Mouse (Mus musculus) naive thymus-derived CD4-positive, alpha-beta T cell, adult 2 months (primary cell): ENCODE measurements at regions not wholly inside any gene's neighbourhood (a gene's known extent, or its start where the extent isn't known, plus 50 kb on each side); places are given as distances from the start of the nearest gene placed in this dataset.

ENCODE experiments used
- DNase-seq: peaks from one replicate; pipeline ENCODE4 v3.0.0-alpha.2; 2011; ENCODE audit warnings: low read depth

GRCm38 (mm10) chr4:62890588-62891580 is 74.5 kb upstream of the Zfp618 start:
- no peak for DNase-seq

- no peak for DNase-seq
These were observed 52.5 kb upstream of the Zfp618 start for GRCm38 (mm10) chr4:62912891-62913290.
